Mouse (Mus musculus) MN1 (cell line): ENCODE results near the gene Skap1.

Experiments used
- DNase-seq: peaks from one replicate; pipeline ENCODE4 v3.0.0-alpha.2; 2016; ENCODE audit warnings: low spot score

The Skap1 gene

DNA sequence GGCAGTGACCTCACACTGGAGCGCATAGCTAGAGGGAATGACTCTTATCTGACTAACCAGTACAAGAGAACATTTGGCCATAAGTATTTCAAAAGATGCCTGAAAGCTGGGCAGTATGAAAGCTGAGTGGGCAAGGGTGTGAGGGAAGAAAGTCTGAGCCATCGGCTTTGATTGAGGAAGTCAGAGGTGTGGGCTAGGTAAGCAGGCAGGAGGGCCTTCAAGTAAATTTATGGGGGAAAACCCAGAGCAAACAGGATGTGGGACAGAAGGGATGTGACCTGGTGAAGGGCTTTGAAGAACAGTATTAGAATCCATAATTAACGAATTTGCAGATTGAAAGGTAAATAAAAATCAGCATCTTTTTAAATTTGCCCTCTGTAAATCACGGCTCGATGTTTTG lies 95.8 kb downstream of the Skap1 start:
- no peak for DNase-seq

DNA sequence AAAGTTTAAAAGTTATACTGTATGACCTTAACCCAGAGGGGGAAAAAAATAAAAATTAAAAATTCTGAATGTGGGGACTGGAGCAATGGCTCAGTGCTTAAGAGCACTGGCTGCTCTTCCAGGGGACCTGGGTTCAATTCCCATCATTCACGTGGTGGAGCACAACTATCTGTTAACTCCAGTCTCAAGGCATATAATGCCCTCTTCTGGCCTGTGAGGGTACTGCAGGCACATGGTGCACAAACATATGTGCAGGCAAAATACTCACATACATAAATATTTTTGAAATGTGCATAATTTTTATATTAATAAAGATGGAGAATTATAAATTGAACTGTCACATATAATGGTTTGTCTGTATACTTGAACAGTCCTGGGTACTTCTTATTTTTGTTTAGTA lies 99.7 kb downstream of the Skap1 start:
- DNase-seq = no peak

DNA sequence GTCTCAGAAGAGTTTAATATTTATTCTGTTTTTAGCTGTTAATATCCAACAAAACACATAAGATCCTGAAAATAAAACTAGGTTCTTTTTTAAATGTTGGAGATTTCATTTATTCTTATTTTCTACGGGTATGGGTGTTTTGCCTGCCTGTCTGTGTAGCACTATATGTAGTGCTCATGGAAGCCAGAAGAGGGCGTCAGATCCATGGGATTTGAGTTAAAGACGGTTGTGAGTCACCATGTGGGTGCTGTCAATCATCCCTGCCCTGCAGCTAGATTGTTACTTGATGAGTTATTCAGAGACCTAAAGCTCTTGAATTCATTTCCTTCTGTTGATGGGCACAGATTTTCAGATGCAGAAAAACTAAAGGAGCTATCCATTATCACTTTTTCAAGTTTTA lies 108.1 kb downstream of the Skap1 start:
- DNase-seq = no peak

DNA sequence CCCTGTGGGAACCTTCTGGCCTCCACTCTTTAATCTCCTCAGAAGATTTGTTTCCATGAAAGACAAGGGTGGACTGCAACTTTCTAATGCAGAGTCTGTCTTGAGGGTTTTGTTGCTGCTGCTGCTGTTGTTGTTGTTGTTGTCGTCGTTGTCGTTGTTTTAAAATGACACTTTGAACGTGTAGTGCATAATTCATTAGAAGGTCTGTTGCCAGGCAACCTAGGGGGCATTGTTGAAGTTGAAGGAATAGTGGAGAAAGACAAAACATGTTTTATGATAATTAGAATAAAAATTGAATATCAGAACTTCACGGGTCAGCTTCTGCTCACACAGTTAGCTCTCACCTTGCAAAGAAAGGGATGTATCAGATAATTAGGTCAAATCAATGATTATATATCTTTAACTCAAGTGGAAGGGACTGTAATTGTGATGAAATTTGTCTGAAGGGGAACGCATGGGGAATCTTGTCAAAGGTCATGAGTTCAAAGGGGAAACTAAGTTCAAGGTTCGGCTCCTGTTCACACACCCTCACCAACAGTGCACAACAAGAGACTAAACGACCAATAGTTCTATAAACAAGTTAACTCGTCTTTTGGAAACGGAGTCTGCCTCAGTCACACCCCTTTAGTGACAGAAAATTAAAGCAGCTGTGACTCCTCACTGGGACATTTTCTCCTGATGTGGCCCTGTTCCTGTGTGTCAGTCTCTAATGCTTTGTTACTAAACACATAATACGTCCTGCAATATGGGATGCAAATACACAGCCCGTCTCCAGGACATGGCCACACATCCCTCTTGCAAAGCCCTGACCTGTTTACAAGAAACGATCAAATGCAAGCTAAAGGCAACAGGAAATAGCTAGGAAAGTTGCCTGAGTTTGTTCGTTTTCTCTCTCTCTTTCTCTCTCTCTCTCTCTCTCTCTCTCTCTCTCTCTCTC lies 112.4 kb downstream of the Skap1 start:
- DNase-seq = no peak

DNA sequence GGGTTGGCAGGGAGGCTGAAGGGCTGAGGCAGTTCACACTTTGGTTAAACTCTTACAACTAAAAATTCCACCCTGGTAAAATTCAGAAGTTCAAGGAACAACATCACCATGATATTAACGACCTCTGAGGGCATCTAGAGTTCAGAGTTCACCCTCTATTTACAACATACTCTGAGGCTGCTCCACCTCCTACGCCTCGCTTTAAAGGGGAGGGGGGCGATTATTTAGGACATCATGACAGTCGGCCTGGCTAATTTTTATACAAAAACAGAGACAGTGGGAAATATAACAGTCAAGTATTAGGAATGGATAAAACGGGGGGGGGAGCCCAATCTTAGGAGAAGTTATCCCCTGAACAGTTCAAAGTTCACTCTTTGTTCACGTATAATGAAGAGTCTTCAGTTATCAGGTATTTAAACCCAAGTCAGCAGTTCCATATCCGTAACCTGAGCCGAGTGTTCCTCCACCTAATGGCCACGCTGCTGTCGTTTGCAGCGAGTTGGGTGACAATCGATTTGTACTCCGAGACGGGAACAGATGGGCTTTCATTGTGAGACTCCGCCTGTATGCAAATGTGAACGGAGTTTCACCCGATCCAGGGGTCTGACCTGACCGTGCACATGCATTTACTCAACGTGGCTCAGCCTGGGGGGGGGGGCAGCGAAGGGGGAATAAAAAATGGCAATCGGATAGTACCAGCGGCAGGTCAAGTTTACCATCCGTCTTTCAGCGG lies 114.3 kb downstream of the Skap1 start:
- no peak for DNase-seq

DNA sequence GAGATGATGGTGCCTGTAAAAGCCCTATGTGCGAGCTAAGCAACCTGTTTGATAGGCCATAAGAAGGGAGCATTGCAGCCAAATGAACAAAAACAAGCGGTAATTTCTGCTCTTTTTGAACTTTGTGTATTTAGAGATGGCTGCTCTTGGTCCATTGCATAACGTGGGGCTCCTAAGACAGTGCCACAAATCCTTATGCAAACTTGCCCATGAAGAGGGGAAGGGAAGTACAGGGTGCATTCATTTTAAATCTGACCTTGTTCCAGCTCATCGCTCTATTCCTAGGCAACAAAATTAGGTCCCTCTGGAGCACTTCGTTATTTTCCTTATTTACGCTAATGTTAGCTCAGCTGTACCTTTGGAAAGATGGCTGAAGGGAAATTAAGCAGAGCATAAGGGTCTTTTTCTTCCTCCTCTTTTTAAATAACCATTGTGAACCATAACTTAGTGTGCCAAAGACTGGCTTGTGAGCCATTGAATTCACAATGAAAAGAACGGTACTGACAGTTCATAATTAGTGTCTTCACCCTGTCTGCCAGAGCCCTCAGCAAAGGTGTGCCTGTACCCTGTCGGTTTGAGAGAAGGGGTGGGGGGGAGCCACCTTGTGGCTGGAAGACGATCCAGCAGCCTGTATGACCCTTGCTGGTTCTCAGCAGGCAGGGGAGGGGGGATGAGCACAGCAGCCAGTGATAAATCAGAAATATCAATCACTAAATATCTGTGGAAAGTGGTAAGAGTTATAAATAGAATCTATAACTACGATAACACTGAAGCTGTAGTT lies 117.4 kb downstream of the Skap1 start:
- no peak for DNase-seq

DNA sequence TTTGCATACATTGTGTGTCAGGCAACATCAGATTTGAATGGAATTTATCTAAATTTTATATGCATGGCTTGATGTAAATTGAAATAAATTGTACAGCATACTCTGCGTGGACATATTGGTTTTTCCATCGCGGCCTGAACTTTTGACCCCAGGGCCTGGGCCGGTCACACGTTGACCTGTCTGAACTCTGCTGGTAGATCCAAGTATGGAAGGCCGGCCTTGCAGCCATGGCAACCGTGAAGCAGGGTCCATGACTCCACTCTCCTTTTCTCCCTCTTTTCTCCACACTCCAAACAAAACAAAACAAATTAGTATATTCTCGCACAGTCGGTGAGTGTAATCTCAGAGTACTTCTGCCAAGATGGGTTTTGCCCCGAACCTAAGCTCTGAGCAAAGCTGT lies 118.2 kb downstream of the Skap1 start:
- DNase-seq = no peak

DNA sequence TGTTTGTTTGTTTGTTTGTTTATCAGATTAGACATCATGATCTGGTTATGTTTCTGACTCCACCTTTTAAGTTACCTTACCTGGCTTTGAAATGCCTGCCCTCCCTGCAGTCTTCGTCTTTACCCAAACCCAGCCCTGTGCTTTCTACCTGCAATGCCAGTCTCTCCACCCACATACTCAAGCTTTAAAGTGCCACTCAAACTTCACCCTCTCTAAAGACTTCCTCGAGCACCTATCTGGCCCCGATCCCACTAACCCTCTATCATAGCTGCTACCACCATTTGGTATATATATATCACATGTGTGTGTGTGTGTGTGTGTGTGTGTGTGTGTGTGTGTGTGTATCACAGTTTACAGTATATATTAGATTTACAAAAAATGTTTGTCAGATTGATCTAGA lies 125.4 kb downstream of the Skap1 start:
- DNase-seq = no peak

DNA sequence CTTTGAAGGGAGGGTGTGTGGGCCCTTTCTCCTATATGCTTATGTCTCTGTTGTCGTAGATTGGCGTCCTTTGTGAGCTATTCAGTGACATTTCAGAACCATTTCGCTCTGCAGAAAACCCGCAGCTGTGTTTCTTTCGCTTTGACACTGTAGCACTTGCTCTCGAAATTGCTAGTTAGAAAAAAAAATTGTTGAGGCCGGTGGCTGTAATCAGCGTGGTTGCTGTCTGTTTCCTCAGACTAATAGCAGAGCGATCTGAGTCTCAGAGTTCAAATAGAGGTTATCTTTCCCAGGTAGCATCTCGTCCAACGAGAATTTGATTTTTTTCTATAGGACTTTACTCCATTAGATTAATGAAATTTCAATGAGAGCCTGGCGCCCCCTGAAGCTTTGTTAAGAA lies 131.5 kb downstream of the Skap1 start:
- DNase-seq = no peak

DNA sequence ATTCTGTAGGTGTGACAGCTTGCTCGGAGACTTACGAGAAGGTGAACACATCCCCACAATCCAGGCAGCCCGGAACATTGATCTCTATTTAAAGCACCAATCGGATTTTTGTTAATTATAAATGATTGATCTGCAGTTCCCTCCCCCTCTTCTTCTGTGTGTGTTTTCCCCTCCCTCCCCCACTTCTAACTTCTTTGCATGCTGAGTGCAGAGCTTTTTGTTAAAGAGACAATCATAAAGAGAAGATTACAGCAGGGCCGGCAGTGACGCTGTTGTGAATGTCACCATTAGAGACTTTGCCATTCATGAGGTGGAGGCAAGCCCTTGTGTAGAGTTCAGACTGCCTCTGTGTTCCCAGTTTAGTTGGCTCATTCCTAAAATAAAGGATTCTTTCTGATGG lies 131.9 kb downstream of the Skap1 start:
- DNase-seq = no peak

DNA sequence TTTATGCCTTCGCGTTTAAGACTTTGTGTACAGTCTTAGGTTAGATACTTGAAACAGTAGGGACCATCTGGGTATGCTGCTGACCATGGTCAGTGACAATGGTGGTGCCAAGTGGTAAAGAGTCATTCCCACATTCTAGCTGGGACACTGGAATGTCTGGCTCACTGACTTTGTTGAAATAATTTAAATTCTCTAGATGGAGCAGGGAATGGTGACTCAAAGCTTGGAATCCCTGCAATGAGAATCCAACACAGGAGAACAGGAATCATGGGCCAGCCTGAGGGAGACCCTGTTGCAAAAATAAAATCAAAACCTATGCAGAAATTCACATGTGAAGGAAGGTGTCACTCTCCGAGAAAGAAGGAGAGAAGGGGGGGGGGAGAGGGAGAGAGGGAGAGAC lies 138.4 kb downstream of the Skap1 start:
- no peak for DNase-seq

DNA sequence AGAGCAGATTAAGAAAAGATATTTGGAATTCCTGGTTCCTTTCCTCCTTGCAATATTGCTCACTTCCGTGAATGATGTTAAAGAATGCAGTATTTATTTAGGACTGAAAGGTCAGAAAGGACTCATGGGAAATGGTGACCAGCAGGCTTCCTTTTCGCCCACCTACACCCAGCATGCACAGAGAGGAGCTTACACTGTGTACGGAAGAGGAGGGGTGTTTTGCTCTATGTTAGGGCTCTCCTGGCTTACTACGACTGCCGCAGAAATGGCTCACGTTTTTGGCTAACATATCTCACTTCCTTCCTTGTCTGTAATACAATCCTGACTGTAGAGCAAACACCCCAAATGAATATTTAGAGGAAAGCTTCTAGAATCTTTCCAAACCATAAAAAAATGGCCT lies 139.9 kb downstream of the Skap1 start:
- DNase-seq = no peak

DNA sequence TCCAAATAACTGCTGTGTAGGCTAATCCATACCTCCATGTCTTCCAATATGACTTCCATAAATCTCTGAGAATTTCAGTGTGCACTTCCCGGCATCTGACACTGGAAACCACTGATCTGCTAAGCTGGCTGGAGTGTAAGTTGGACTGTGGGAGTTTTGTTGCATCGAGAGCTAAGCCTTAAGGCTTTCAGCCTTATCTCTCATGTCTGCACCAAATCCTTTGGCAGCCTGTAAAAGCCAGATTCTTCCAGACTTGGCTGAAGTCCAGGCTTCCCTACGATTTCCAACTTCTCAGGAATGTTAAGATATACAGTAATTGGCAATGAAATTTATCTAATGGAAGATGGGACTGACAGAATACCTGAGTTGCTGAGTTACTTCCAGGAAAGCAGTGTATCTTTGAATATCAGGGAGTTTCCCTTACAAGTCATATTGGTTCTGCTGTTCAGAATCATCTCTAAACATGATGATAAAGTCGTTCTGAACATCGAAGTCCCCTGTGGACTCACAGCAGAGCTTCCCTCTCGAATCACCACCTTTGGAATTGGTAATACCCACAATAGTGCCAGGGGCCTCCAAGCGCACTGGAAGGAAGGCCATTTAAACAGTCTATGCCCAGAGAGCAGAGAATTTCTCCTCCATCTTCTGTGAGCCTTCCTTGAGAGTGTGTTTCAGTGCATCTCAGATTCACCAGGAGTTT lies 140.5 kb downstream of the Skap1 start:
- no peak for DNase-seq

DNA sequence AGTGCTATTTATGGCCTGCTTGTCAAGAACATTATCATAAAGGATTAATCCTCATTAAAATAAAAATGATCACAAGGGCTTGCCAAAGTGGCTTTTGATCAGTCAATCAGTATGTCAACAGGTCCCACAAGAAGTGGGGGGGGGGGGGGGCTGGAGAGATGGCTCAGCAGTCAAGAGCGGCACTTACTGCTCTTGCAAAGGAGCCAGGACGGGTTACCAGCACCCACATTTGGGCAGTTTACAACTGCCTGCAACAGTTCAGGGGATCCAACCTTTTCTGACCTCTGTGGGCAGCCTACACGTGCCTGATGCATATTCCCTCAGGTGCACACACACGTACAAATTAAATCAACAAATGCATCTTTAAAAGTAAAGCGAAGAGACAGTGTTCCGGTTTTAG lies 141.1 kb downstream of the Skap1 start:
- DNase-seq = no peak

DNA sequence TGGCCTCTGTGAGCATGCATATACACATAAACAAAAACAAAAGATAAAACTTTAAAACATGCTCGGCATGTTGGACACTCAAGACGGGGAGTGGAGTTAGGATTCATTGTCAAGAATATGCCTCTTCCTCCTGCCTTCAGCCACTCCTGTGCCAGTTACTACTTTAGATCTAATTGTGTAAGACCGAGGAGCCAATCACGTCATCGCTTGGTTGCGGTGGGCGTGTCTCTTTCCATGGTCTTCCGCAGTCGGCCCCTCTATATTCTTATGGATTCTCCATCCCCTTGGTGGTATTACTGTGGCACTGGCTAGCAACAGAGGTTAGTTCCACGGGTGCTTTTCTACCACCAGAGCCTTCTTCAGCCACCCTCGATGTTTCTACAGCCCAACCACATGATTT lies 148.2 kb downstream of the Skap1 start:
- DNase-seq = no peak

DNA sequence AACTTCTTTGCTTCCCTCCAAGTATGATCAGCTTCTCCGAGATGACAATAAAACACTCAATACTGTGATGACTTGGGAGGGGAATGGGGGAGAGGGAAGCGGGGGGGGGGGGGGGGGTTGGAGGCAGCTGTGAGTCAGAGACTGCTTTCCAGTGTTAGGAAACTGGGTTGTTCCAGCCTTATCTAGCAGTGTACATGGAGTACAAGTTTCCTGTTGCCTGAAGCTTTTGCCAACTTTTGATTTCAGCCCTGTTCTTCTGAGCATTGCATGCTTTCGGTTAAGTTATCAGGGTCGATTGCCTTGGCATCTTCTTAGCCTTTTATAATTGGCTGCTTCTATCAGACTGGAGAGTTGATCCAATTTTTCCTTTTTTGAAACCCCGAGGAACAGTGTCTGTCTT lies 152.4 kb downstream of the Skap1 start:
- DNase-seq = no peak

DNA sequence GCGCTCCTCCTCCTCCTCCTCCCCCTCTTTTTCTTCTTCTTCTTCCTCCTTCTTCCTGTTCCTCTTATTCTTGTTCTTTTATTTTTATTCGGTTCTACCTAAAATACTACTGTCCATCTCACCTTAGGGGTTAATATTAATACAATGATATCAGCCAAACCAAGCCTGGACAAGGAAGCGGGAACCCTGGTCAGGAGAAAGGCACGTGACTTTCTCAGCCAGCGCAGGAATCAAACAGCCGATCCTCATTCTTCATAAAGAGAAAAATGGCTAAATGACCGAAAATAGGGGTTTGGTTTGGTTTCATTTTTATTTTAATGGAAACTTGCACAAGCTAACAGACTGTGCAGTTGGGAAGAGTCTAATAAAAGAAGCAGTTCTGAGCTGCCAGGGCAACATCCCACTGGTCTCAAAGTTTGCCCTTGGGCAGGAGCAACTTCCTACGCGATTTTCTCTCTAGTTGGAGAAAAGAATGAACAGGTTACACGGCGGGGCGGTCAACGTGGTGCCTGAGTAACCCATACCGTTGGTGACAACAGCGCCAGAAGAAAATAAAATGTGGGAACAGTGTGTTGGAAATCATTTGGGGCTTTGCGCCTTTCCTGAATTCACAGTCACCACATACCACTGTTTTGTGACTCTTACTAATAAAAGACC lies 154.5 kb downstream of the Skap1 start:
- DNase-seq = no peak

DNA sequence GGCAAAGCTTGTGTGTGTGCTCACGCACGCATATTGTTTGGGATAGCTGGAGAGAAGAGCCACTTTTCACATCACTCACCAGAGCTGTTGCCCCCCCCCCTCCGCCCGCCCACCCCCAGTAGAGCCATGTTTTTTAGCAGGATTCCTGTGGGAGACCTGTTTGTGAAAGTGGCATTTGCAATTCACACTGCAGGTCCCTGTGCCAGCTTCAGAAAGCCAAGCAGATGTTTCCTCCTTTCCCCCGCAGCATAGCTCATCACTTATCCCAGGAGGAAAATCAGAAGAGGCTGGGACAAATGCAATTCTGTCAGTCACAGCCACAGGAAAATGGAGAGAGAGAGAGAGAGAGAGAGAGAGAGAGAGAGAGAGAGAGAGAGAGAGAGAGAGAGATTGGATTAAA lies 155.2 kb downstream of the Skap1 start:
- DNase-seq = no peak

DNA sequence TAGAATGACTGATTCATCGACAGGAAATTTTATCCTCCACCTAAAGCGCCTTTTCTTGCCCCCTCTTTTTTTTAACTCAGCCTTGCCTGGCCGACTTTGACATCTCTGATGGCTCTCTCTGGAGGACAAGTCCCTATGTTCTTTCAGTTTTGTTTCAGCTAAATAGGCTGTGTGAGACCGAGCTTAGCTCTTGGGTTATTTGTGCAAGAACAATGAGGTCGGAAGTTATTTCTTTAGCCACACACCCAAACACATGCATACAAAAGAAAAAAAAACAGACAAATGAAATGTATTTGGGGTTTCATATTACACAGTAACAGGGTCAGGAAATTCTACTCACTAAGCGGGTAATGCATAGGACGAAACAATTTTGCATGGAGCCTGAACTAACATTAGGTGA lies 155.6 kb downstream of the Skap1 start:
- no peak for DNase-seq

DNA sequence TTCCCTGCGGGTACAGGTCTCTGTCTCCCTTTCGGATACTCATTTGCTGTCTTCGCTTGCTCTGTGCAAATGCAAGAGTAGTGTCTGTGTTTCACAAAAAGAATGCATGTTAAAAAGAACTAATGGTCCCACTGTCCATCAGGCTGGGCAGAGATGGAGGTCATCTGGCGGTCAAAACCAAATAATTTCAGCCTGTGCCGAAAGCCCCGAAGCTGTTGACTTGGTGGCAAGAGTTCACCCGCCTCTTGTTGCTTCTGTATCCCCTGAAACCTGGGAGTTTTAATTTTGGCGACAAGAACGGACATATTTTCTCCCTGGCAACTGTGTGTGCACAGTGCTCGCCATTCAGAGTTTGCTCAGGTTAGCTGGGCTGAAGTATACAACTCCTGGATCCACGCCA lies 156.3 kb downstream of the Skap1 start:
- DNase-seq = no peak

DNA sequence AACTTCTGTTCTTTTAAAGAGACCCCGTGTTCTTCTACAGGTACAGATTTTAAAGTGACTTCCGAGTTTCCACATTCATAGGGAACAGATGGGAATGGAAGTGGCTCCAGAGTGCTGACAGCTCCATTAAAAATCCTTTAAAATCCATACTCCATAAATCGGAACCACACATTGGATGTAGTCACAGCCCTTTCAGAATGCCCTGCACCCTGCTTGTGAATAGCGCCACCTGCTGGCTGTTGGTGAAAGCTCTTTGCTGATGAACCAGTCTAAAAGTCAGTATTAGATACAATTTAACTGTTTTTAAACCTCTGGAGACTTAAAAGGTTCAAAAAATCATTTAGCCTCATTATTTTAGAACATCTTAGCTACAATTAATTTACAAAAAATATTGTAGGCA lies 156.8 kb downstream of the Skap1 start:
- DNase-seq = peak; percentile 39

DNA sequence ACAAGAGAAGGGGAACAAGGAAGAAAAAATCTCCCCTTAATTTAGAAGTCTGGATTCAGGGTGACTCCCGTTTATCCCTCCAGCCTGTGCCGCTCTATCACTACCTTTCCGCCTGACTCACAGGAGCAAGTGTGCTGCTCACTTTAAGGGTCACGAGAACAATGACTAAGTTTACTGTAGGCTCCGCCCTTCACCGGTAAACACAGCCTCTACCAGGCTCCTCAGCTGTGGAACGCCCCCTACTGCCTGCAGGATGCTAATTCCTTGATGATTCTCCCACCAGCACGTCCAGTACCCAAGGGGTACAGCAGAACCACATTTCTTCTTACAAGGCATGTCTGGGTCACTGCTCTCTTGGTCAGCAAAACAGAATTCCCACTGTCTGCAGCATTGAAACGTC lies 158.4 kb downstream of the Skap1 start:
- DNase-seq = no peak
